ENCODE assay signal across 24 mouse cellular contexts in genomic region chr12:85153011-85153410, GRCm38 (mm10). TPM values are rescaled to one million over a fixed set of nuclear protein-coding genes. Genes with fewer than 3 reads are reported as not detected.
DNase-seq lines count a peak whose midpoint lies in the region; ATAC-seq and TF ChIP-seq lines count a peak whose summit lies in the region.
"Had no signal": no experiment of that assay in that cellular context is flagged by ENCODE, and none has a peak within 500 bp of the region (broad histone marks: within the 10 kb centered on the region; RNA-seq: fewer than 3 reads in every experiment).

No protein-coding gene starts in this region.

- no peak overlapping the region for H3K4me3 ChIP-seq in intestine, embryonic 16.5 days (ENCODE audit: low read length)
- no peak overlapping the region for H3K4me3 ChIP-seq in intestine, embryonic 15.5 days (replicated peaks)
- no peak overlapping the region for H3K4me3 ChIP-seq in liver, embryonic 15.5 days (replicated peaks)
- H3K4me3 ChIP-seq in myocyte, result no peak overlapping the region
- H3K4me3 ChIP-seq: erythroblast, embryonic 14.5 days; hindbrain, embryonic 10.5 days; hindbrain, embryonic 15.5 days; limb, embryonic 13.5 days had no signal

- H3K9me3 ChIP-seq in intestine, embryonic 16.5 days (ENCODE audit: control insufficient read depth, low read length), result no peaks in the 10 kb centered on the region
- H3K9me3 ChIP-seq in intestine, embryonic 15.5 days, result no peaks in the 10 kb centered on the region
- H3K9me3 ChIP-seq in liver, embryonic 15.5 days (replicated peaks), result no peaks in the 10 kb centered on the region
- H3K9me3 ChIP-seq: hindbrain, embryonic 10.5 days; hindbrain, embryonic 15.5 days; limb, embryonic 13.5 days had no signal

- H3K9ac ChIP-seq in intestine, embryonic 16.5 days (ENCODE audit: low read depth, low read length), result no peak overlapping the region
- no peak overlapping the region for H3K9ac ChIP-seq in intestine, embryonic 15.5 days
- H3K9ac ChIP-seq in liver, embryonic 15.5 days, result no peak overlapping the region
- H3K9ac ChIP-seq: hindbrain, embryonic 15.5 days; limb, embryonic 13.5 days; lung, embryonic 14.5 days had no signal

- peaks cover 11% of the 10 kb centered on the region; the same call in 1 of the 2 replicates for H3K27me3 ChIP-seq in intestine, embryonic 16.5 days (replicated peaks; ENCODE audit: control insufficient read depth, insufficient read depth, low read length)
- H3K27me3 ChIP-seq in intestine, embryonic 15.5 days (replicated peaks), result 0 out of 2 replicates have a peak, but pooled peaks cover 8% of the 10 kb centered on the region
- H3K27me3 ChIP-seq in liver, embryonic 15.5 days, result peaks cover 23% of the 10 kb centered on the region
- H3K27me3 ChIP-seq in myocyte (ENCODE audit: control insufficient read depth, insufficient read depth, insufficient read length), result no peaks in the 10 kb centered on the region
- H3K27me3 ChIP-seq: hindbrain, embryonic 15.5 days had no signal

- H3K27ac ChIP-seq in intestine, embryonic 16.5 days (ENCODE audit: low read length), result no peak overlapping the region
- H3K27ac ChIP-seq in intestine, embryonic 15.5 days, result no peak overlapping the region
- no peak overlapping the region for H3K27ac ChIP-seq in liver, embryonic 15.5 days (replicated peaks)
- H3K27ac ChIP-seq: hindbrain, embryonic 10.5 days; hindbrain, embryonic 15.5 days; limb, embryonic 13.5 days had no signal

- ATAC-seq in intestine, embryonic 16.5 days, result peak; percentile 59
- no peak; the same call in 1 of the 2 replicates for ATAC-seq in intestine, embryonic 15.5 days
- ATAC-seq in liver, embryonic 15.5 days (ENCODE audit: insufficient read depth), result peak; percentile 49
- ATAC-seq in CD4-positive, CD25-positive, alpha-beta regulatory T cell, adult 4 months, result no peak
- ATAC-seq: activated CD4-positive, CD25-positive, alpha-beta regulatory T cell, adult 4 months; forebrain, embryonic 16.5 days had no signal

- H3K4me2 ChIP-seq in intestine, embryonic 16.5 days (ENCODE audit: low read depth, low read length), result no peak overlapping the region
- H3K4me2 ChIP-seq in intestine, embryonic 15.5 days (replicated peaks), result no peak overlapping the region
- no peak overlapping the region for H3K4me2 ChIP-seq in liver, embryonic 15.5 days
- H3K4me2 ChIP-seq in myocyte (ENCODE audit: low read depth), result no peak overlapping the region
- H3K4me2 ChIP-seq: hindbrain, embryonic 15.5 days; limb, embryonic 13.5 days; lung, embryonic 14.5 days; midbrain, embryonic 11.5 days had no signal

- WGBS in intestine, embryonic 16.5 days, result 56% methylated on average over 3 of the region's 3 CpGs
- 63% methylated on average over 3 of the region's 3 CpGs for WGBS in intestine, embryonic 15.5 days
- WGBS in liver, embryonic 15.5 days (ENCODE audit: insufficient replicate concordance), result 51% methylated on average over 3 of the region's 3 CpGs

- no peaks in the 10 kb centered on the region for H3K79me2 ChIP-seq in myocyte (ENCODE audit: control insufficient read depth, insufficient read depth)

- DNase-seq in NIH3T3 (ENCODE audit: low read depth), result peak; percentile 40
- no peak for DNase-seq in heart, adult 11 months
- DNase-seq in adrenal gland, postnatal 25 days, result no peak
- DNase-seq: adrenal gland, adult 2 months; cerebellum, adult 2 months; cerebellum, postnatal 14 days; heart, postnatal 14 days; kidney, adult 9 months; kidney, postnatal 14 days; layer of hippocampus, adult 9-11 months; lung, embryonic 14.5 days; lung, postnatal 14 days had no signal

- TF ChIP-seq POLR2A in myocyte (IDR thresholded peaks at IDR 0.05; ENCODE audit: insufficient read length, low read depth), result no peak

- no peak overlapping the region for H3ac ChIP-seq in myocyte (ENCODE audit: control insufficient read depth, insufficient read length)

- 0 out of 2 replicates have a peak, but pooled peaks cover 4% of the 10 kb centered on the region for H3K4me1 ChIP-seq in intestine, embryonic 16.5 days (ENCODE audit: control insufficient read depth, insufficient read depth, low read length)
- 0 out of 2 replicates have a peak, but pooled peaks cover 7% of the 10 kb centered on the region for H3K4me1 ChIP-seq in intestine, embryonic 15.5 days (replicated peaks)
- H3K4me1 ChIP-seq in liver, embryonic 15.5 days (replicated peaks), result peaks cover 22% of the 10 kb centered on the region

- no peaks in the 10 kb centered on the region for H3K36me3 ChIP-seq in intestine, embryonic 16.5 days (ENCODE audit: control insufficient read depth, insufficient read depth, low read length)
- no peaks in the 10 kb centered on the region for H3K36me3 ChIP-seq in intestine, embryonic 15.5 days
- no peaks in the 10 kb centered on the region for H3K36me3 ChIP-seq in liver, embryonic 15.5 days (replicated peaks)
- H3K36me3 ChIP-seq in myocyte (ENCODE audit: control insufficient read depth, insufficient read depth), result no peaks in the 10 kb centered on the region
- H3K36me3 ChIP-seq: hindbrain, embryonic 10.5 days; hindbrain, embryonic 15.5 days; limb, embryonic 13.5 days had no signal

TF ChIP-seq in myocyte, 11 proteins besides CTCF, POLR2A, EP300 and RAD21:
- TF ChIP-seq USF1 (IDR thresholded peaks at IDR 0.05; ENCODE audit: low read depth), result no peak
- TF ChIP-seq CEBPB (IDR thresholded peaks at IDR 0.05; ENCODE audit: insufficient read depth, poor library complexity, severe bottlenecking), result peak; percentile 66; the same call in 1 of the 2 replicates

RNA-seq across cellular contexts. Expression of gene Rps6kl1, which starts 1.9 kb away (rescaled TPM):
- polyA plus RNA-seq in intestine, embryonic 16.5 days (2015; fragmentation: Nextera tagmentation; extraction: Ambion mirVana), result 2.4 TPM in 2 replicates
- 2.4 and 2.6 TPM in 2 replicates for polyA plus RNA-seq in intestine, embryonic 15.5 days (2015; fragmentation: Nextera tagmentation; extraction: Ambion mirVana)
- polyA plus RNA-seq in liver, embryonic 15.5 days (2015; fragmentation: Nextera tagmentation; extraction: Ambion mirVana), result 0.56 and 0.64 TPM in 2 replicates
- polyA plus RNA-seq in myocyte (2012; fragmentation: generic; extraction: Trizol), result 0.53 TPM
- polyA plus RNA-seq in CD4-positive, CD25-positive, alpha-beta regulatory T cell, adult 4 months (2017; shearing (Covaris generic)), result under 1 TPM; 0.28 to 0.43 TPM
- 1.0 and 1.1 TPM in 2 replicates for total RNA-seq in adrenal gland, postnatal 25 days (2021)

RNA-seq across cellular contexts. Expression of gene Pgf, which starts 24.6 kb away (rescaled TPM):
- polyA plus RNA-seq in intestine, embryonic 16.5 days (2015; fragmentation: Nextera tagmentation; extraction: Ambion mirVana), result 12.4 and 14.0 TPM in 2 replicates
- 15.6 and 15.8 TPM in 2 replicates for polyA plus RNA-seq in intestine, embryonic 15.5 days (2015; fragmentation: Nextera tagmentation; extraction: Ambion mirVana)
- 0.52 and 0.56 TPM in 2 replicates for polyA plus RNA-seq in liver, embryonic 15.5 days (2015; fragmentation: Nextera tagmentation; extraction: Ambion mirVana)
- polyA plus RNA-seq in myocyte (2012; fragmentation: generic; extraction: Trizol), result 41.9 TPM
- polyA plus RNA-seq in CD4-positive, CD25-positive, alpha-beta regulatory T cell, adult 4 months (2017; shearing (Covaris generic)), result not detected
- total RNA-seq in adrenal gland, postnatal 25 days (2021), result 1.4 and 1.8 TPM in 2 replicates
- polyA plus RNA-seq: activated CD4-positive, CD25-positive, alpha-beta regulatory T cell, adult 4 months; erythroblast, embryonic 14.5 days had no signal

RNA-seq across cellular contexts. Expression of gene Dlst, which starts 42.4 kb away (rescaled TPM):
- polyA plus RNA-seq in intestine, embryonic 16.5 days (2015; fragmentation: Nextera tagmentation; extraction: Ambion mirVana), result 146 and 158 TPM in 2 replicates
- 117 and 125 TPM in 2 replicates for polyA plus RNA-seq in intestine, embryonic 15.5 days (2015; fragmentation: Nextera tagmentation; extraction: Ambion mirVana)
- 69.4 and 73.5 TPM in 2 replicates for polyA plus RNA-seq in liver, embryonic 15.5 days (2015; fragmentation: Nextera tagmentation; extraction: Ambion mirVana)
- 219 TPM for polyA plus RNA-seq in myocyte (2012; fragmentation: generic; extraction: Trizol)
- polyA plus RNA-seq in CD4-positive, CD25-positive, alpha-beta regulatory T cell, adult 4 months (2017; shearing (Covaris generic)), result 10 to 100 TPM; 57.2 to 73.7 TPM
- 288 and 302 TPM in 2 replicates for total RNA-seq in adrenal gland, postnatal 25 days (2021)

RNA-seq across cellular contexts. Expression of gene Prox2, which starts 42.5 kb away (rescaled TPM):
- polyA plus RNA-seq in intestine, embryonic 16.5 days (2015; fragmentation: Nextera tagmentation; extraction: Ambion mirVana), result 1.7 and 2.3 TPM in 2 replicates
- 1.9 and 2.1 TPM in 2 replicates for polyA plus RNA-seq in intestine, embryonic 15.5 days (2015; fragmentation: Nextera tagmentation; extraction: Ambion mirVana)
- 2.8 and 3.1 TPM in 2 replicates for polyA plus RNA-seq in liver, embryonic 15.5 days (2015; fragmentation: Nextera tagmentation; extraction: Ambion mirVana)
- 1.9 TPM for polyA plus RNA-seq in myocyte (2012; fragmentation: generic; extraction: Trizol)
- polyA plus RNA-seq in CD4-positive, CD25-positive, alpha-beta regulatory T cell, adult 4 months (2017; shearing (Covaris generic)), result 1 to 10 TPM; 3.4 to 5.5 TPM
- total RNA-seq in adrenal gland, postnatal 25 days (2021), result 3.1 and 6.2 TPM in 2 replicates

Comparison
In these comparisons a context has a peak if more than half of its experiments do, and no peak if none do; other contexts are left out.
1. ATAC-seq: peak in intestine, embryonic 16.5 days (single experiment) and liver, embryonic 15.5 days (single experiment); none in intestine, embryonic 15.5 days (single experiment) and CD4-positive, CD25-positive, alpha-beta regulatory T cell, adult 4 months (single experiment).